In the genomic region with DNA sequence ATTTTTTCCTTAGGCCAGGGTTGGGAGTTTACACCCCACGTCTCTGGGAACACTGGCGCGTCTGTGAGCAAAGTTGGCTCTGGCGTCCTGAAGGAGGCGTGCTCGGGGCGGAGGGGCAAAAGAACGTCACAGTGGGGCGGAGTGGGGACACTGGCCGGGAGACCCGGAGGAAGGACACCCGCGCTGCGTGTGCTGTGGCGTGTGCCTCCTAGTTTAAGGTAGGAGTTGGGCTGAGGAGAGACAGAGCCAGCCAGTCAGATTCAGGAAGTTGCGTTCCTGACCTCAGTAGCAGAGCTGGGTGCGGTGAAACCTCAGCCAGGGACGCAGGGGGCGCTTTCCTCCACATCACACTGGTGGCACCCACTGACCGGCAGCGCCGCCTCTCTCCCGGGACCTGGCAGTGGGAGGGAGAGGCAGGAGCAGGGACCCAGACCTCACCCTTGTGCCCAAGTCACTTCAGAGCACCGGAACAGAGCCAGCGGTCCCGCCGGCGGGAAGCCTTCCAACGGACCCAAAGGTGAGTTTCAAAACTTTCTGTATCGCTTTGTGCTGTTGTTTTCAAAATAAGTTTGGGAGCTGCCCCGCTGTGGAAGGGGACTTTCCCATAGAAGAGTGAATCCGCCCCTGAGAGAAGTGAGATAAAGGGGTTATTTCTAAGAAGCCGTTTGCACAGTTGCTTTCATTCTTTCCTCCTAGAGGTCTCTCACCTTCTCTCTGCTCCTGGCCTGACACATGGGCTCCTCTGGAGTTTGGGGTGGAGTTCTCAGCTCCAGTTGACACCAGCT, we compare ENCODE assay signal across 8 mouse cellular contexts. TPM values are rescaled to one million over a fixed set of nuclear protein-coding genes. Genes with fewer than 3 reads are reported as not detected.
DNase-seq lines count a peak whose midpoint lies in the region; ATAC-seq lines count a peak whose summit lies in the region.

A gene (plus strand): TSS at position 146 of the 785 bp plus-strand sequence.

- H3K9me3 ChIP-seq in forebrain, embryonic 13.5 days (replicated peaks): no peaks in the 10 kb centered on the region
- H3K9me3 ChIP-seq in limb, embryonic 10.5 days (replicated peaks): no peaks in the 10 kb centered on the region
- no peaks in the 10 kb centered on the region for H3K9me3 ChIP-seq in midbrain, embryonic 10.5 days (replicated peaks)

- peak within 1 kb of the TSS; percentile 40 for H3K4me3 ChIP-seq in forebrain, embryonic 13.5 days
- peak within 1 kb of the TSS; percentile 58 for H3K4me3 ChIP-seq in limb, embryonic 10.5 days
- H3K4me3 ChIP-seq in midbrain, embryonic 10.5 days: peak within 1 kb of the TSS; percentile 59

- H3K36me3 ChIP-seq in forebrain, embryonic 13.5 days (ENCODE audit: poor library complexity, severe bottlenecking): no peaks in the 10 kb centered on the region
- H3K36me3 ChIP-seq in limb, embryonic 10.5 days: no peaks in the 10 kb centered on the region
- H3K36me3 ChIP-seq in midbrain, embryonic 10.5 days: no peaks in the 10 kb centered on the region

- H3K4me2 ChIP-seq in forebrain, embryonic 13.5 days: peak within 1 kb of the TSS; percentile 67

- DNase-seq in R1 (ENCODE audit: low read depth, low spot score): peak; percentile 39
- DNase-seq in c-Kit-negative CD71-positive TER-119-positive erythroid progenitor cells, embryonic 14.5 days (ENCODE audit: low read depth, low spot score): peak; percentile 63
- peak; percentile 81 to 85 for DNase-seq in heart, postnatal 36 days
- DNase-seq in limb, embryonic 10.5 days (ENCODE audit: low spot score): peak; percentile 56
- peak; percentile 49 for DNase-seq in midbrain, embryonic 10.5 days (ENCODE audit: low spot score)
- DNase-seq in spleen, adult 18-20 months: peak; percentile 79 to 81
- DNase-seq in layer of hippocampus, adult 9-10 months (ENCODE audit: low spot score): no peak

- peak within 1 kb of the TSS; percentile 46; the same call in 1 of the 2 replicates for H3K9ac ChIP-seq in forebrain, embryonic 13.5 days

- H3K27me3 ChIP-seq in forebrain, embryonic 13.5 days: no peaks in the 10 kb centered on the region
- 0 out of 2 replicates have a peak, but pooled peaks cover 5% of the 10 kb centered on the region for H3K27me3 ChIP-seq in limb, embryonic 10.5 days (ENCODE audit: low read depth, poor library complexity, severe bottlenecking)
- H3K27me3 ChIP-seq in midbrain, embryonic 10.5 days (ENCODE audit: low read depth, poor library complexity, severe bottlenecking): peaks cover 8% of the 10 kb centered on the region; the same call in 1 of the 2 replicates

- no peak within 1 kb of the TSS for H3K27ac ChIP-seq in forebrain, embryonic 13.5 days
- H3K27ac ChIP-seq in limb, embryonic 10.5 days: peak within 1 kb of the TSS; percentile 79
- H3K27ac ChIP-seq in midbrain, embryonic 10.5 days (replicated peaks): peak within 1 kb of the TSS; percentile 72

- peaks cover 10% of the 10 kb centered on the region for H3K4me1 ChIP-seq in forebrain, embryonic 13.5 days
- peaks cover 9% of the 10 kb centered on the region; the same call in 1 of the 2 replicates for H3K4me1 ChIP-seq in limb, embryonic 10.5 days
- H3K4me1 ChIP-seq in midbrain, embryonic 10.5 days: peaks cover 11% of the 10 kb centered on the region

- 4% methylated on average over 33 of the region's 33 CpGs for WGBS in forebrain, embryonic 13.5 days
- 2% methylated on average over 32 of the region's 33 CpGs for WGBS in limb, embryonic 10.5 days
- WGBS in midbrain, embryonic 10.5 days: 4% methylated on average over 33 of the region's 33 CpGs

- peak; percentile 63; the same call in 1 of the 2 replicates for ATAC-seq in forebrain, embryonic 13.5 days

- intact Hi-C loops in heart, postnatal 36 days (cut with DNase I): loop anchor here (2.0 kb wide), 2 partner anchors 16 to 36 kb away; no protein-coding TSS in a partner anchor

RNA-seq across cellular contexts. Expression of the gene that starts here (rescaled TPM):
- polyA plus RNA-seq in forebrain, embryonic 13.5 days (2015; fragmentation: Nextera tagmentation; extraction: Ambion mirVana): 1.8 TPM in 2 replicates
- total RNA-seq in heart, postnatal 36 days (2021): 10 to 100 TPM; 24.2 to 25.8 TPM
- 1.2 and 2.8 TPM in 2 replicates for polyA plus RNA-seq in limb, embryonic 10.5 days (2016; fragmentation: Nextera tagmentation; extraction: Ambion mirVana)
- polyA plus RNA-seq in midbrain, embryonic 10.5 days (2016; fragmentation: Nextera tagmentation; extraction: Ambion mirVana): 1.8 and 3.2 TPM in 2 replicates
